Mouse (Mus musculus): ENCODE results near the gene Ccdc42. TPM values are rescaled to one million over a fixed set of nuclear protein-coding genes. Genes with fewer than 3 reads are reported as not detected.

Gene Ccdc42
- polyA plus RNA-seq, 1 experiment from 2014 or later, result 0.45 TPM

- H3K9me3 ChIP-seq, result no peaks in the 10 kb centered on the region
- peaks cover 11% of the 10 kb centered on the region for H3K4me1 ChIP-seq
- H3K9ac ChIP-seq (replicated peaks), result no peak overlapping the region
- peak overlapping the region; percentile 49; the same call in 1 of the 2 replicates for H3K4me2 ChIP-seq (replicated peaks)
- H3K36me3 ChIP-seq, result no peaks in the 10 kb centered on the region
- WGBS, result 71% methylated on average over 9 of the region's 9 CpGs
- ATAC-seq (replicated peaks), result no peak
- H3K27me3 ChIP-seq, result no peaks in the 10 kb centered on the region
- H3K27ac ChIP-seq (replicated peaks), result no peak overlapping the region
- H3K4me3 ChIP-seq, result no peak overlapping the region
Measured at GRCm38 (mm10) chr11:68622751-68623150, 35.9 kb downstream of the Ccdc42 start.

- Histone ChIP-seq H3K4me3 (peak overlapping the region; percentile 29), H3K36me3 (no peaks in the 10 kb centered on the region), H3K27me3 (no peaks in the 10 kb centered on the region), H3K4me1 (peaks cover 11% of the 10 kb centered on the region), H3K9me3 (no peaks in the 10 kb centered on the region), H3K4me2 (replicated peaks) (peak overlapping the region; percentile 49), H3K27ac (replicated peaks) (no peak overlapping the region), H3K9ac (replicated peaks) (no peak overlapping the region; the same call in 1 of the 2 replicates)
- ATAC-seq (replicated peaks), result peak; percentile 71
- WGBS, result 5% methylated on average over 14 of the region's 14 CpGs
Measured at GRCm38 (mm10) chr11:68623225-68623870, 36.5 kb downstream of the Ccdc42 start.

- H3K27me3 ChIP-seq, result no peaks in the 10 kb centered on the region
- no peaks in the 10 kb centered on the region for H3K36me3 ChIP-seq
- peak overlapping the region; percentile 29; the same call in 1 of the 2 replicates for H3K4me3 ChIP-seq
- H3K9ac ChIP-seq (replicated peaks), result no peak overlapping the region
- H3K4me2 ChIP-seq (replicated peaks), result peak overlapping the region; percentile 49
- no peak for ATAC-seq (replicated peaks)
- WGBS, result 4% methylated on average over 5 of the region's 5 CpGs
- peaks cover 11% of the 10 kb centered on the region for H3K4me1 ChIP-seq
- H3K9me3 ChIP-seq, result no peaks in the 10 kb centered on the region
- no peak overlapping the region for H3K27ac ChIP-seq (replicated peaks)
Measured at GRCm38 (mm10) chr11:68623871-68624258, 37.0 kb downstream of the Ccdc42 start.

- no peaks in the 10 kb centered on the region; the same call in 1 of the 2 replicates for H3K4me1 ChIP-seq
- no peaks in the 10 kb centered on the region for H3K36me3 ChIP-seq
- no peak for ATAC-seq (replicated peaks)
- no peak overlapping the region for H3K9ac ChIP-seq (replicated peaks)
- H3K27me3 ChIP-seq, result no peaks in the 10 kb centered on the region
- H3K4me3 ChIP-seq, result no peak overlapping the region
- H3K9me3 ChIP-seq, result no peaks in the 10 kb centered on the region
- H3K4me2 ChIP-seq (replicated peaks), result no peak overlapping the region
- H3K27ac ChIP-seq (replicated peaks), result peak overlapping the region; percentile 53
- 69% methylated on average over 17 of the region's 17 CpGs for WGBS
Measured at GRCm38 (mm10) chr11:68631611-68632316, 44.9 kb downstream of the Ccdc42 start.

GRCm38 (mm10) chr11:68637861-68638615 is 51.2 kb downstream of the Ccdc42 start:
- no peak for ATAC-seq (replicated peaks)

GRCm38 (mm10) chr11:68641361-68641760 is 54.5 kb downstream of the Ccdc42 start:
- Histone ChIP-seq H3K9ac (replicated peaks) (no peak overlapping the region), H3K4me1 (peaks cover 5% of the 10 kb centered on the region; the same call in 1 of the 2 replicates), H3K36me3 (no peaks in the 10 kb centered on the region), H3K4me3 (no peak overlapping the region), H3K27ac (replicated peaks) (no peak overlapping the region), H3K4me2 (replicated peaks) (no peak overlapping the region), H3K27me3 (no peaks in the 10 kb centered on the region), H3K9me3 (no peaks in the 10 kb centered on the region)
- ATAC-seq (replicated peaks), result no peak
- WGBS, result 75% methylated on average over 5 of the region's 5 CpGs

More at GRCm38 (mm10) chr11:68637861-68638615, 51.2 kb downstream of the Ccdc42 start:
- Histone ChIP-seq H3K27ac (replicated peaks) (no peak overlapping the region), H3K36me3 (no peaks in the 10 kb centered on the region), H3K4me2 (replicated peaks) (no peak overlapping the region), H3K27me3 (no peaks in the 10 kb centered on the region), H3K9ac (replicated peaks) (no peak overlapping the region), H3K9me3 (no peaks in the 10 kb centered on the region), H3K4me1 (peaks cover 5% of the 10 kb centered on the region; the same call in 1 of the 2 replicates), H3K4me3 (no peak overlapping the region)
- WGBS, result 73% methylated on average over 10 of the region's 10 CpGs

- Histone ChIP-seq H3K9ac (replicated peaks) (no peak overlapping the region), H3K4me1 (no peaks in the 10 kb centered on the region), H3K27me3 (no peaks in the 10 kb centered on the region), H3K4me2 (replicated peaks) (no peak overlapping the region), H3K27ac (replicated peaks) (no peak overlapping the region), H3K9me3 (no peaks in the 10 kb centered on the region), H3K36me3 (no peaks in the 10 kb centered on the region), H3K4me3 (no peak overlapping the region)
- 51% methylated on average over 6 of the region's 6 CpGs for WGBS
- ATAC-seq (replicated peaks), result no peak
Measured at GRCm38 (mm10) chr11:68644781-68645180, 58.0 kb downstream of the Ccdc42 start.

Other genes with a start within 250 kb of the Ccdc42 start
- gene Ntn1, start 186.2 kb upstream of the Ccdc42 start, polyA plus RNA-seq (2015; fragmentation: Nextera tagmentation; extraction: Ambion mirVana), result 6.7 and 8.1 TPM in 2 replicates
- 0.11 and 0.20 TPM in 2 replicates for gene Pik3r5, start 154.9 kb upstream of the Ccdc42 start, polyA plus RNA-seq (2015; fragmentation: Nextera tagmentation; extraction: Ambion mirVana)
- 1.4 and 2.3 TPM in 2 replicates for gene Pik3r6, start 84.0 kb upstream of the Ccdc42 start, polyA plus RNA-seq (2015; fragmentation: Nextera tagmentation; extraction: Ambion mirVana)
- gene Mfsd6l, start 30.8 kb upstream of the Ccdc42 start, polyA plus RNA-seq (2015; fragmentation: Nextera tagmentation; extraction: Ambion mirVana), result not detected in 2 replicates
- 115 and 118 TPM in 2 replicates for gene Myh10, start 104.5 kb downstream of the Ccdc42 start, polyA plus RNA-seq (2015; fragmentation: Nextera tagmentation; extraction: Ambion mirVana)